Mouse (Mus musculus) testis, adult 10 weeks (tissue): ENCODE data around the gene Phf8. TPM values are rescaled to one million over a fixed set of nuclear protein-coding genes. Genes with fewer than 3 reads are reported as not detected.

ENCODE experiments used
- polyA plus RNA-seq: library from polyadenylated mRNA; stranded (reverse); fragments of 350-450 nt; fragmentation: Illumina TruSeq; extraction: RNeasy Lipid Tissue Mini Kit (QIAGEN cat#74804); gene quantifications from one replicate; pipeline ENCODE4 v1.2.3, GENCODE M21; 2014; ENCODE audit warnings: low read depth, low replicate concordance

Phf8 gene
- polyA plus RNA-seq, result 43.8 TPM

GRCm38 (mm10) chrX:151520458-151521322, at the start of gene Phf8:
TSS of gene Phf8 (plus strand) at chrX:151520672.

Other genes starting within 250 kb of the Phf8 start
- gene Fam120c, start 176.5 kb upstream of the Phf8 start, polyA plus RNA-seq, result 1.9 TPM